Mouse (Mus musculus) embryonic facial prominence, embryonic 15.5 days (tissue): Measurements from ENCODE around the gene Zbtb11. TPM values are rescaled to one million over a fixed set of nuclear protein-coding genes. Genes with fewer than 3 reads are reported as not detected.
"Not testable (repeated sequence)": the region's sequence is repeated elsewhere in the genome, so short reads cannot be mapped to it uniquely, and the experiment has no call there.

ENCODE experiments used
- ATAC-seq: fragments of 200-750 bp; cut with Nextera tagmentation; 2 replicates; pipeline ENCODE4 v1.8.0; 2017; ENCODE audit warnings: low read depth, moderate TSS enrichment; ENCODE audit not compliant: insufficient number of reproducible peaks, low FRiP score, low TSS enrichment
- H3K27ac ChIP-seq: fragments of 300-500 bp; sonication (generic); replicated peaks from 2 replicates; pipeline ENCODE4 v1.5.1; 2015; ENCODE audit warnings: mild to moderate bottlenecking, inconsistent platforms
- H3K27me3 ChIP-seq: fragments of 300-500 bp; sonication (generic); 2 replicates; pipeline ENCODE4 v1.6.1; 2015; ENCODE audit warnings: inconsistent platforms
- H3K36me3 ChIP-seq: fragments of 300-500 bp; sonication (generic); 2 replicates; pipeline ENCODE4 v1.6.1; 2015; ENCODE audit warnings: mild to moderate bottlenecking, inconsistent platforms
- H3K4me1 ChIP-seq: fragments of 300-500 bp; sonication (generic); 2 replicates; pipeline ENCODE4 v1.6.1; 2015; ENCODE audit warnings: inconsistent platforms
- H3K4me2 ChIP-seq: fragments of 300-500 bp; sonication (generic); replicated peaks from 2 replicates; pipeline ENCODE4 v1.6.1; 2015; ENCODE audit warnings: mild to moderate bottlenecking, inconsistent platforms
- H3K4me3 ChIP-seq: fragments of 300-500 bp; sonication (generic); replicated peaks from 2 replicates; pipeline ENCODE4 v1.5.1; 2015; ENCODE audit warnings: mild to moderate bottlenecking, inconsistent platforms
- H3K9ac ChIP-seq: fragments of 300-500 bp; sonication (generic); 2 replicates; pipeline ENCODE4 v1.6.1; 2015; ENCODE audit warnings: inconsistent platforms
- H3K9me3 ChIP-seq: fragments of 300-500 bp; sonication (generic); replicated peaks from 2 replicates; pipeline ENCODE4 v1.6.1; 2016; ENCODE audit warnings: inconsistent platforms
- WGBS: fragments of 180-500 bp; shearing (Covaris S2); methylation state at CpG from one replicate; pipeline ENCODE4 v1.1.7; 2015; 5-methylcytosine and 5-hydroxymethylcytosine counted together
- polyA plus RNA-seq: library from polyadenylated mRNA; unstranded; fragments of >200 nt; fragmentation: Nextera tagmentation; extraction: Ambion mirVana; gene quantifications from 2 replicates; pipeline ENCODE4 v1.2.1, GENCODE M21; 2015

The Zbtb11 gene
- polyA plus RNA-seq: 19.1 TPM in 2 replicates

DNA sequence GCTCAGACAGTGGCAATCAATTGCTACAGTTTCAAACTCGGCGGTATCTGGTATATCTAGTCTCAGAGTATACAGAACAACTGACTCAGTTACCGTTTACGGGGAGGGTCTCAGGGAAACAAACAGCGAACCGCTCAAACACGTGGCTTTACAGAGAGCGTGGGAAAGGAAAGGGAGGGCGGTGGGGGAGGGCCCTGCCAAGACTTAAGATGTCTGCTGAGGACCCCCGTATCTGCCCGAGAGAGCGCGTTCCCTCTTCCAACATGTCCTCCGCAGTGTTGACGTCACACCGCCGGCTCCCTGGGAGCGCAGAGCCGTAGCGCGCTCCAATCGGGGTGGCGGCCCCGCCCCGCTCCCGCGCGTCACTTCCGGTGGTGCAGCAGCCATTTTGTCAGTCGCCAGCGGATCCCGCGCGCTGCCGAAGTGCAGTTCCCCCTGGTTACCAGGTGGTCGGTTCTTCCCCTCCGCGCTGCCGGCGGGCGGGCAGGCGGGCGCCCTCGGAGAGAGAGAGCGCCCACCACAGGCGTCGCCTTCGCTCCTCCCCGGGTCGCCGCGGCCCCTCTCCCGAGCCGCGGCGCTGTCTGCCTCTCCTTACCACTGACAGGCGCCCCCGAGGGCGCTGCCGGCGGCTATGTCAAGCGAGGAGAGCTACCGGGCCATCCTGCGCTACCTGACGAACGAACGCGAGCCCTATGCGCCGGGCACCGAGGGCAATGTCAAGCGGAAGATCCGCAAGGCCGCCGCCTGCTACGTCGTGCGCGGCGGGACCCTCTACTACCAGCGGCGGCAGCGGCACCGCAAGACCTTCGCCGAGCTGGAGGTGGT is at the start of gene Zbtb11:
TSS of gene Zbtb11 (plus strand) at position 453 of the 825 bp plus-strand sequence.
- Histone ChIP-seq H3K27me3 (no peaks in the 10 kb centered on the region), H3K4me2 (peak within 1 kb of the TSS; percentile 80), H3K9ac (peak within 1 kb of the TSS; percentile 90), H3K4me1 (peaks cover 31% of the 10 kb centered on the region), H3K9me3 (no peaks in the 10 kb centered on the region), H3K27ac (peak within 1 kb of the TSS; percentile 95), H3K36me3 (peaks cover 41% of the 10 kb centered on the region), H3K4me3 (peak within 1 kb of the TSS; percentile 100)
- peak; percentile 99 for ATAC-seq
- WGBS: under 1% methylated on average over 80 of the region's 86 CpGs

DNA sequence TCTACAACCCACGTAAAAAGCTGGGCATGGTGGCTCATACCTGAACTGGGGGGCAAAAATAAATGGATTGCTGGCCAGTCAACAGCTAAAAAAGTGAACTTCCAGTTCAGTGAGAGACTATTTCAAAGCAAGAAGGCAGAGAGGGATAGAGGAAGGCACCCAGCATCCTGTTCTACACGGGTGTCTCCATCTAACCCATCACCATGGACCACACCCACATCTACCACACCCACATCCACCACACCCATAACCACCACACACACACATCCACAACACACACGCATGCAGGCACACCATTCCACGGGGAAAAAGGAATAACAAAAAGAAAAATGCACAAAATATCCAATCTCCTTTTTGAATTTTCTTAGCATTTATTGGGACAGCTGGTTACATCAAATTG is 49.7 kb upstream of the Zbtb11 start:
- Histone ChIP-seq H3K27ac (no peak overlapping the region), H3K9ac (no peak overlapping the region), H3K4me2 (no peak overlapping the region), H3K4me3 (no peak overlapping the region), H3K36me3 (peaks cover 43% of the 10 kb centered on the region), H3K27me3 (no peaks in the 10 kb centered on the region), H3K4me1 (no peaks in the 10 kb centered on the region), H3K9me3 (no peaks in the 10 kb centered on the region)
- no peak for ATAC-seq
- 90% methylated on average over 4 of the region's 4 CpGs for WGBS

- peak overlapping the region; percentile 41; the same call in 1 of the 2 replicates for H3K27ac ChIP-seq
- no peaks in the 10 kb centered on the region for H3K4me1 ChIP-seq
- peak overlapping the region; percentile 76 for H3K4me3 ChIP-seq
- no peaks in the 10 kb centered on the region for H3K27me3 ChIP-seq
- H3K36me3 ChIP-seq: 0 out of 2 replicates have a peak, but pooled peaks cover 5% of the 10 kb centered on the region
- H3K4me2 ChIP-seq: peak overlapping the region; percentile 77
- H3K9ac ChIP-seq: peak overlapping the region; percentile 52
- ATAC-seq: peak; percentile 27; the same call in 1 of the 2 replicates
- WGBS: under 1% methylated on average over 32 of the region's 32 CpGs
- H3K9me3 ChIP-seq: no peaks in the 10 kb centered on the region
These were observed 39.9 kb upstream of the Zbtb11 start for GRCm38 (mm10) chr16:55933681-55934343.

GRCm38 (mm10) chr16:55934453-55935037 is 39.1 kb upstream of the Zbtb11 start, which contains the start of gene Cep97:
Gene Cep97, minus strand, starts transcription at chr16:55934855.
- peak; percentile 98 for ATAC-seq
- no peaks in the 10 kb centered on the region for H3K4me1 ChIP-seq
- under 1% methylated on average over 24 of the region's 24 CpGs for WGBS
- H3K27me3 ChIP-seq: no peaks in the 10 kb centered on the region
- peak within 1 kb of the TSS; percentile 71; the same call in 1 of the 2 replicates for H3K27ac ChIP-seq
- no peaks in the 10 kb centered on the region for H3K36me3 ChIP-seq
- no peaks in the 10 kb centered on the region for H3K9me3 ChIP-seq
- peak within 1 kb of the TSS; percentile 77 for H3K4me2 ChIP-seq
- peak within 1 kb of the TSS; percentile 76 for H3K4me3 ChIP-seq
- H3K9ac ChIP-seq: peak within 1 kb of the TSS; percentile 52

DNA sequence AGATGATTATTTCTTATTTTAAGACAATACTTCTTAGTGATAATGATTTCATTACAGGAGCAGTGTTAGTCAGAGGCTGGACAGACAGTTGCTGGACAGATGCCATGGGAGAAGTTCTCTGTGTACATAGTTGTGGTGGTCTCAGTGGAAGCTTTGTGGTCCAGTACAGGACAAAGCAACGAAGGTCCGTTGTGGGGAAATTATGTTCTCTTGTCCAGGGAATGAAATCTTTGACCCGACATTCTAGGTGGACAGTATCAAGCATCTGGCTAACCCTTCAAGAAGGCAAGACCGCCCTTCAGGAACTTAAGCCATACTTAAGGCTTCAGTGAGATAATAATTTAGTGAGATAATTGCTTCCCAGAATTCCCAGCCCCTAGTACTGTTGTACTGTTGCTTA is 34.9 kb upstream of the Zbtb11 start:
- Histone ChIP-seq H3K9ac (no peak overlapping the region), H3K36me3 (no peaks in the 10 kb centered on the region), H3K4me1 (no peaks in the 10 kb centered on the region), H3K27me3 (no peaks in the 10 kb centered on the region), H3K4me2 (no peak overlapping the region), H3K4me3 (no peak overlapping the region), H3K27ac (no peak overlapping the region), H3K9me3 (no peaks in the 10 kb centered on the region)
- WGBS: 78% methylated on average over 4 of the region's 4 CpGs
- no peak for ATAC-seq

- Histone ChIP-seq H3K4me3 (no peak overlapping the region), H3K36me3 (no peaks in the 10 kb centered on the region), H3K4me2 (no peak overlapping the region), H3K9me3 (no peaks in the 10 kb centered on the region), H3K27me3 (no peaks in the 10 kb centered on the region), H3K27ac (no peak overlapping the region), H3K4me1 (no peaks in the 10 kb centered on the region), H3K9ac (no peak overlapping the region)
- no peak for ATAC-seq
- 89% methylated on average over 6 of the region's 6 CpGs for WGBS
These were observed 34.0 kb upstream of the Zbtb11 start for GRCm38 (mm10) chr16:55939703-55940102.

DNA sequence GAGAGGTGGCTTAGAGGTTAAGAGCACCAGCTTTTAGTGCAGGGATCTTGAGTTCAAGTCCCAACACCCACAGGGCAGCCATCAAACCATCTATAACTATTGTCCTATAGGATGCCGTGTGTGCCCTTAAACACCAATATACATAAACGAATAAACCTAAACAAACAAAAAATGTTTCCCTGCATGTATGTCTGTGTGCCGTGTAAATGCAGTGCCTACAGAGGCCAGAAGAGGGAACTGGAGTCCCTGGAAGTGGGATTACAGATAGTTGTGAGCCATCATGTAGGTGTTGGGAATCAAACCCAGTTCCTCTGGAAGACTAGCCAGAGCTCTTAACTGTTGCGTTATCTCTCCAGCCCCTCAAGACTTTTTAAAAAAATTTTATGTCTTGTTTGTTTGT is 32.9 kb upstream of the Zbtb11 start:
- no peaks in the 10 kb centered on the region for H3K9me3 ChIP-seq
- no peak overlapping the region for H3K4me2 ChIP-seq
- 87% methylated on average over 4 of the region's 4 CpGs for WGBS
- H3K27ac ChIP-seq: no peak overlapping the region
- no peak overlapping the region for H3K9ac ChIP-seq
- H3K36me3 ChIP-seq: no peaks in the 10 kb centered on the region
- no peaks in the 10 kb centered on the region for H3K4me1 ChIP-seq
- H3K27me3 ChIP-seq: no peaks in the 10 kb centered on the region
- H3K4me3 ChIP-seq: no peak overlapping the region
- ATAC-seq: no peak

DNA sequence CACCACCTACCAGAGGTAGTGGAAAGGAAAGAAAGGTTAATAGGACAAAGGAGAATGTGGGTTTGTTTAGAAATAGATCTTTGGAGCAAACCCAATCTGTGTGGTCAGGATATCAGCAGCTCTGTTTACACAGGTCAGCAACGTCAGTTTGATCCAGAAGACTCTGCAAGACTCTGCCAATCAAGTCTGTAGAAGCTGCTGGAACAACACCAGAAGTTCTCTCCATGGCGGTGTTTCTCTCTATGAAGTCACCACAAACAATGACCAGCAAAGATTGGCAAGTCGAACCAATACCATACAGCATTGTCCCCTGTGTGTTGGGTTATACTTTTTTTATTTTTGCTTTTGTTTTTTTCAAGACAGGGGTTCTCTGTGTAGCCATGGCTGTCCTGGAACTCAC is 26.4 kb upstream of the Zbtb11 start:
- no peaks in the 10 kb centered on the region for H3K9me3 ChIP-seq
- H3K36me3 ChIP-seq: no peaks in the 10 kb centered on the region
- H3K4me3 ChIP-seq: no peak overlapping the region
- ATAC-seq: no peak
- H3K4me1 ChIP-seq: no peaks in the 10 kb centered on the region
- H3K27me3 ChIP-seq: no peaks in the 10 kb centered on the region
- no peak overlapping the region for H3K27ac ChIP-seq
- no peak overlapping the region for H3K9ac ChIP-seq
- H3K4me2 ChIP-seq: no peak overlapping the region
- 79% methylated on average over 3 of the region's 3 CpGs for WGBS

GRCm38 (mm10) chr16:55947876-55948410 is 25.7 kb upstream of the Zbtb11 start:
- H3K4me2 ChIP-seq, H3K4me3 ChIP-seq, H3K36me3 ChIP-seq, ATAC-seq, H3K27me3 ChIP-seq, H3K9ac ChIP-seq, H3K9me3 ChIP-seq, H3K4me1 ChIP-seq, H3K27ac ChIP-seq: not testable (repeated sequence)
- 64% methylated on average over 2 of the region's 2 CpGs for WGBS

DNA sequence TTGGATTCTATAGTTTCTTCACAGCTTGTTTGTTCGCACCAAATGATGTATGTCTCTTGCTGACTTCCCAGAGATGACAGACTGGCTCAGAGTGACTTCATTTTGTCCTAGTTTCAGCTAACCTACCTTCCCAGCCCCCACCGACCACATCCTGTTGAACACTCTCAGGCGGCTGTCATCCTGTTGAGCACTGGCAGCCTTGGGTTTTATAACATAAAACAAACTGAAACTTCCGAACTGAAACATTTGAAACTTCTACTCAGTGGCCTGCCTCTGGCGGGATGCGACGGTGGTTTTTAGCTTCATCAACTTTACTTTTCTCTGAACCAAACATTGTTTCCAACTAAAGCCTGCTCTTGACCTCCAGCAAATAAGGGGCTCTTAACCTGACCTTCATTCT is 24.7 kb upstream of the Zbtb11 start:
- no peak overlapping the region for H3K27ac ChIP-seq
- H3K9ac ChIP-seq: no peak overlapping the region
- no peaks in the 10 kb centered on the region for H3K36me3 ChIP-seq
- no peaks in the 10 kb centered on the region for H3K9me3 ChIP-seq
- WGBS: 56% methylated on average over 7 of the region's 7 CpGs
- no peak for ATAC-seq
- H3K4me2 ChIP-seq: no peak overlapping the region
- no peak overlapping the region for H3K4me3 ChIP-seq
- H3K4me1 ChIP-seq: no peaks in the 10 kb centered on the region
- no peaks in the 10 kb centered on the region for H3K27me3 ChIP-seq

DNA sequence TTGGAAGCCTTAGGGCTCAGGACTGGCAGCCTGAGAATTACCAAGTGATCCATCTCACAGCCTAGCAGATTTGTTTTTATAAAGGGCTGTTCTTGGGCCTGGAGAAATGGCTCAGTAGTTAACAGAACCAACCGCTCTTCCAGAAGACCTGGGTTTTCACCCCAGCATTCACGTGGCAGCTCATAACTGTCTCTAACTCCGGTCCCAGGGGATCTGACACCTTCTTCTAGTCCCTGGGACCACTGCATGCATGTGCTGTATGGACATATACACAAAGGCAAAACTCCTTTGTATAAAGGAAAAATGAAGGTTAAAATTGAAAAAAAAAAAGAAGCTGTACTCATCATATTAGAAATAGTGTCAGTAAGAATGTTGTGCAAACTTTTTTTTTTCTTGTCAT is 23.2 kb upstream of the Zbtb11 start:
- H3K9ac ChIP-seq: no peak overlapping the region
- ATAC-seq: no peak
- H3K4me2 ChIP-seq: no peak overlapping the region
- no peaks in the 10 kb centered on the region for H3K9me3 ChIP-seq
- no peak overlapping the region for H3K4me3 ChIP-seq
- no peak overlapping the region for H3K27ac ChIP-seq
- H3K27me3 ChIP-seq: no peaks in the 10 kb centered on the region
- H3K4me1 ChIP-seq: no peaks in the 10 kb centered on the region
- no peaks in the 10 kb centered on the region for H3K36me3 ChIP-seq
- 67% methylated on average over 3 of the region's 3 CpGs for WGBS
